Comparison of ENCODE assay signal across 26 mouse cellular contexts in the genomic region with DNA sequence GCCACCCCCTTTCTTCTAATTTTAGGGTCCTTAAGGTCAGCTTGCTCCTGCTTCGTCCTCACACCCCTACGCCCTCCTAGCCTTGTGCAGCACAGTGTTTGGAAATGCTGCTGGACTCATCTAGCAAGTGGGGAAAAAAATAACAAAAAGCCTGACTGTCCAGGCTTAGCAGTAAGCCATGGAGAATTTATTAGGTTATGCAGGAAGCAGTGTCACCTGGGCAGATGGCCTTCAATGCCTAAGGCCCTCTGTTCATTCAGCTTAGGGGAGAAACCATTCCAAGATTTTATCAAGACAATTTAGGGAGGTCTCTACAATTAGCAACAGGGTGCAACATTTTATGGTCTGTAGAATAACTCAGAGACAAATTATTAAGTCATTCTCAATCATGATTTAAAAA.
DNase-seq lines count a peak whose midpoint lies in the region; ATAC-seq lines count a peak whose summit lies in the region.
"Had no signal": no experiment of that assay in that cellular context is flagged by ENCODE, and none has a peak within 500 bp of the region (broad histone marks: within the 10 kb centered on the region; RNA-seq: fewer than 3 reads in every experiment).

No protein-coding gene starts in this region.

- DNase-seq in cerebellum, adult 9-11 months: peak; percentile 31
- DNase-seq in cerebellum, postnatal 25 days: no peak
- DNase-seq in kidney, adult 11 months: no peak
- peak; percentile 1 for DNase-seq in ovary, adult 18-20 months (ENCODE audit: low spot score)
- DNase-seq in ovary, postnatal 14 days (ENCODE audit: low spot score): no peak
- DNase-seq: adrenal gland, adult 2 months; adrenal gland, postnatal 14 days; cerebellum, postnatal 36 days; embryo, embryonic 11 days; gastrocnemius, postnatal 25 days; heart, adult 2 months; heart, postnatal 14 days; heart, postnatal 4 days had no signal

- 0 out of 2 replicates have a peak, but pooled peaks cover 5% of the 10 kb centered on the region for H3K4me1 ChIP-seq in kidney, embryonic 16.5 days (ENCODE audit: insufficient read depth, low read length)
- H3K4me1 ChIP-seq: embryonic facial prominence, embryonic 10.5 days; embryonic facial prominence, embryonic 13.5 days; forebrain, embryonic 12.5 days; heart, embryonic 10.5 days; heart, embryonic 13.5 days had no signal

- H3K4me2 ChIP-seq in kidney, embryonic 16.5 days (replicated peaks; ENCODE audit: low read depth, low read length): no peak overlapping the region
- H3K4me2 ChIP-seq: embryonic facial prominence, embryonic 13.5 days; forebrain, embryonic 12.5 days; forebrain, embryonic 15.5 days; heart, embryonic 13.5 days; hindbrain, embryonic 14.5 days had no signal

- no peak overlapping the region for H3K4me3 ChIP-seq in kidney, embryonic 16.5 days (ENCODE audit: low read length)
- H3K4me3 ChIP-seq: embryonic facial prominence, embryonic 10.5 days; embryonic facial prominence, embryonic 13.5 days; erythroblast, embryonic 14.5 days; forebrain, embryonic 12.5 days; forebrain, embryonic 15.5 days; heart, adult 2 months; heart, embryonic 10.5 days; heart, embryonic 13.5 days had no signal

- no peaks in the 10 kb centered on the region for H3K9me3 ChIP-seq in kidney, embryonic 16.5 days (ENCODE audit: low read length)
- H3K9me3 ChIP-seq: embryonic facial prominence, embryonic 10.5 days; embryonic facial prominence, embryonic 13.5 days; forebrain, embryonic 12.5 days; forebrain, embryonic 15.5 days; heart, embryonic 10.5 days; heart, embryonic 13.5 days had no signal

- H3K36me3 ChIP-seq in kidney, embryonic 16.5 days (ENCODE audit: insufficient read depth, low read length): no peaks in the 10 kb centered on the region
- H3K36me3 ChIP-seq: embryonic facial prominence, embryonic 10.5 days; embryonic facial prominence, embryonic 13.5 days; forebrain, embryonic 12.5 days; forebrain, embryonic 15.5 days; heart, embryonic 10.5 days; heart, embryonic 13.5 days had no signal

- 48% methylated on average over 2 of the region's 2 CpGs for WGBS in kidney, embryonic 16.5 days

- ATAC-seq in kidney, embryonic 16.5 days (ENCODE audit: low FRiP score, low TSS enrichment): peak; percentile 39; the same call in 1 of the 2 replicates
- ATAC-seq in granulocyte monocyte progenitor cell, adult 5-6 weeks (replicated peaks; ENCODE audit: poor library complexity, severe bottlenecking): no peak
- ATAC-seq: CD4-positive, CD25-positive, alpha-beta regulatory T cell, adult 4 months; forebrain, embryonic 15.5 days; hindbrain, postnatal 0 days; inflammation-experienced regulatory T-cells, adult 6 months had no signal

- H3K27ac ChIP-seq in kidney, embryonic 16.5 days (ENCODE audit: low read length): no peak overlapping the region
- H3K27ac ChIP-seq: embryonic facial prominence, embryonic 10.5 days; embryonic facial prominence, embryonic 13.5 days; forebrain, embryonic 12.5 days; forebrain, embryonic 15.5 days; heart, adult 2 months; heart, embryonic 10.5 days; heart, embryonic 13.5 days; hindbrain, embryonic 14.5 days; hindbrain, postnatal 0 days had no signal

- no peaks in the 10 kb centered on the region for H3K27me3 ChIP-seq in kidney, embryonic 16.5 days (ENCODE audit: insufficient read depth, low read length)
- H3K27me3 ChIP-seq: embryonic facial prominence, embryonic 13.5 days; forebrain, embryonic 12.5 days; forebrain, embryonic 15.5 days; heart, embryonic 13.5 days had no signal

- H3K9ac ChIP-seq in kidney, embryonic 16.5 days (replicated peaks; ENCODE audit: low read length): no peak overlapping the region
- H3K9ac ChIP-seq: embryonic facial prominence, embryonic 13.5 days; forebrain, embryonic 12.5 days; forebrain, embryonic 15.5 days; heart, embryonic 13.5 days; hindbrain, embryonic 14.5 days had no signal

Comparison
In these comparisons a context has a peak if more than half of its experiments do, and no peak if none do; other contexts are left out.
1. DNase-seq: peak in cerebellum, adult 9-11 months (single experiment) and ovary, adult 18-20 months (single experiment); none in cerebellum, postnatal 25 days (0 of 2), kidney, adult 11 months (single experiment) and ovary, postnatal 14 days (single experiment).